Mouse (Mus musculus): ENCODE data around the gene Mical2.

DNA sequence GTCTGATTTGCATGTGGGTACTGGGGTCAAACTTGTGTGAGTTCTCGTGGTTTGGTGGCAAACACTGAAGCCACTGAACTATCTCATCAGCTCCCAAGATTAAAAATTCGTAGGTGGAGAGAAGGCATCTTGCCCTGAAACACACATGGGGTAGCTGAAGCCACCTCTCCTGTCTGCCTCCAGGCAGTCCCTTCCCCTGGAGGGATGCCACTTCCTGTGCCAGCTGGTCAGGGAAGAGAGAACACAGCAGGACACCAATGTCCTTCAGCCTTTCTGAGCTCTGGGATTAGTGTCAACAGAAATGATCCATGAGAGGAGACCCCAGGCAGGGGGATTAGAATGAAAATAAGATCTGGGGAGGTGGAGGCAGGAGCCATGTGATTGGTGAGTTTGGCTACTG lies 18.4 kb downstream of the Mical2 start:
- TF ChIP-seq CTCF (IDR thresholded peaks at IDR 0.05; ENCODE audit: low read depth), result no peak
- TF ChIP-seq EP300 (IDR thresholded peaks at IDR 0.05; ENCODE audit: low read depth), result no peak

All from liver, postnatal 0 days (tissue).